Mouse (Mus musculus) gastrocnemius, postnatal 14 days (tissue): Measurements from ENCODE around the gene Pctp. TPM values are rescaled to one million over a fixed set of nuclear protein-coding genes. Genes with fewer than 3 reads are reported as not detected.

ENCODE experiments used
- DNase-seq: peaks from one replicate; pipeline ENCODE4 v3.0.0; 2021; ENCODE audit warnings: mixed read lengths
- intact Hi-C: fragments of 180-260 bp; cut with DNase I; formaldehyde crosslinking; loops from one replicate; pipeline ENCODE4 v1.15.1; 2025; ENCODE audit warnings: low total_unique reads
- long read RNA-seq, 2 experiments: library from polyadenylated mRNA; stranded (forward); transcript quantifications; one replicate each; pipeline ENCODE4 v2.0.0; 2021
- total RNA-seq, 2 experiments: library from RNA; stranded (reverse); gene quantifications; 2 replicates each; pipeline ENCODE4 v1.2.3; 2021

Gene Pctp
- 1 to 10 TPM; 2.6 to 3.0 TPM for total RNA-seq
- long read RNA-seq, experiment 1, partial matches to known transcripts = 1 of 5 reads
- long read RNA-seq, experiment 1, other reads (novel, unspliced or antisense) = 0 of 5 reads
- long read RNA-seq, experiment 2, partial matches to known transcripts = 0 of 4 reads
- long read RNA-seq, experiment 2, other reads (novel, unspliced or antisense) = 1 of 4 reads

DNA sequence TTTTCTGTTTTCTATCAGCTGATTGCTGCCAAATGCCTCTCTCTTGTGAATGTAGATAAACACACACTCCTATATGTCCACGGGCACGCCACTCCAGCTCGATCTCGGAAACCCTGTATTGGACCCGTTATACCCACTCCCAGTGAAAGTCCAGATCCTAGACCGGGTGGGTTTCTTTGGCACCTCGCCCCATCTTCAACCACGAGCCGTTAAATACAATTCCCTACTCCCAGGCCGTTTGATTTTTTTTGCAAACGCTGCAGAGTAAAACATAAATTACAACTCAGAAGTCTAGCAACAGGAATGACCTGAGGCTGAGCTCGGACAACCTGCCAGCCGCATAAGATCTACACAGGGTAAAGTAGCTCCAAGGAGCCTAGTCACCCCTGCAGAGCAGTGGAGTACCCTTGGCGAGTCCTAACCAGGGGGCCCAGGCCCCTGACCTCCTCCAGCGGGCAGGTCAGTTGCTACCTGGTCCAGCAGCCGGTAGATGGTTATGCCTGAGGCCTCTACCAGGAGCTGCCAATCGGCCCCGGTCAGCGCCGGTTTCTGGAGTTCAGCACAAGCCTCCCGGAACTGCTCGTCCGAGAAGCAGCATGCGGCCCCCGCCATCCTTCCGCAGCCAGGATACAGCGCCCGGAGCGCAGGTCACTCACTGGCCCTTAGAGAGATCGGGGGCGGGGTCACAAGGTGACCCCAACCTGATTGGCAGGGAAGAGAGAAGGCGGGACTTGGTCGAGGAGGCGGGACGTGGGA is at the start of gene Pctp:
Gene Pctp (minus strand): TSS at position 664 of the 756 bp plus-strand sequence.
- intact Hi-C loops = no loop called here

DNA sequence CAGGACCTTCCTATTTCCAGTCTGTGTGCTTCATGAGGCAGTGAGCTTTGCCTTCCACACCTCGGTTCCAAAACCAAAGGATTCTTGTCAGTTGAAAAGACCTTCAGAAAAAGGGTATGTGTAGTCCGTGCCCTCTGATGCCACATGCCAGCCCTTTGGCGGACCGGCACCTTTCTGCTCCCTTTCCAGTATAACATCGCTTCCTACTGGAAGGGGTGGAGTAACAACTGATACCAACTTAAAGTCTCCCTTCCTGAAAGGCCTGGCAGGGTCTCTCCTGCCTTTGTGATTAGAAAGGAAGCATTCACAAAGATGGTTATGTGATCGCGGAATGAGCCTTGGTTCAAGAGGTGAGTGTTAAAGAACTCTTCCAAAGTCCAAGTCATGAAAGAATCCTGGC is 47.3 kb upstream of the Pctp start:
- no peak for DNase-seq
- intact Hi-C loops = no loop called here

More for the DNA sequence above, at the start of gene Pctp:
- DNase-seq = peak; percentile 81

DNA sequence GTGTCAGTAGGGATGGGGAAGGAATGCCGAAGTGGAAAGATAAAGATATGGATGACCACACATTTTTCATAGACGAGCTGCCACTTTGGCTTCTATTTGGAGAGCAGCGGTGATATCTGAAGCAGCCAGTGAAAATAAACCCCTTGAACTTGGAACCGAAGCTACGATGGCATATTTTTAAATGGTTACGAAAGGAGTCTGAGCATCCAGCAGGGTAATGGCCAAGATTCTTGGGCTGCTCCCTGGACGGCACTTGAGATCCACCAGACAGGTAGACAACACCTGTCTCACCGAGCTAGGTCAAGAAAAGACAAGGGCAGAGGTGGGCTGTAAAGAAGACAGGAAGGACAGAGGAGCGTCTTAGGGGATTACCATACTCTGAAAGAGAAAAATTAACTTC is 44.6 kb upstream of the Pctp start:
- no peak for DNase-seq
- intact Hi-C loops = no loop called here

DNA sequence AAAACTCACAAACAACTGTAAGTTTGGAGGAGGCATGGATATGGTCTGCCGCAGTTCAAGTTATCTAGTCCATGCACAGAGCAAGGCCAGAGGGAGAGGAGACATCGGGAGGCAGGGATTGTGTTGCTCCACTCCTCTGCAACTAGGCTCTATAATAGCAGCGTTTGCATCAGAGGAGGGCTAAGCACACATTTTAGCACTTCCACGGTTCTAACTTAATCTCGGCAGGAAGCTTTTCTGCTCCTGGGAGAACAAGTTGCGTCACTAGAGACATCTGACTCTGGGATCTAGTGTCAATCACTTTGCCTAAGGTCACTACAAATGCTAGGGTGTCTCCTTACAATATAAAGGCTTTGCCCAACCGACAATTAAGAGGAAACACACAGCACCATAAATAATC is 43.5 kb upstream of the Pctp start:
- intact Hi-C loops = no loop called here
- DNase-seq = no peak

DNA sequence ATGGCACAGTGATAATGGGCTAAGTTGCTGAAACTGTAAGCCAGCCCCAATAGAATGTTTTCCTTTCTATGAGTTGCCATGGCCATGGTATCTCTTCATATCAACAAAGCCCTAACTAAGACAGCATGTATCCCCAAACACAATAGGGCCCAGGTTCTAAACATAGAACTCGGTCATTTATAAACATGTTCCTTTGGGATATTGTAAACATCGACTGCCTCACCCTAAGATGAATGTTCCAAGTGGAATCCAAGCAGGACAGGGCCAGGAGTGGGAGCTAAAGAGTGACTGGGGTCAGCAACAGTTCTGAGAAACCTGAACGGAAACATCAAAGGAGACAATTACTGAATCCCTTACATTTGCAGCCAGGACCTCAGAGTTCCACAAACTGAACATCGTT is 41.8 kb upstream of the Pctp start:
- DNase-seq = no peak
- intact Hi-C loops = no loop called here

DNA sequence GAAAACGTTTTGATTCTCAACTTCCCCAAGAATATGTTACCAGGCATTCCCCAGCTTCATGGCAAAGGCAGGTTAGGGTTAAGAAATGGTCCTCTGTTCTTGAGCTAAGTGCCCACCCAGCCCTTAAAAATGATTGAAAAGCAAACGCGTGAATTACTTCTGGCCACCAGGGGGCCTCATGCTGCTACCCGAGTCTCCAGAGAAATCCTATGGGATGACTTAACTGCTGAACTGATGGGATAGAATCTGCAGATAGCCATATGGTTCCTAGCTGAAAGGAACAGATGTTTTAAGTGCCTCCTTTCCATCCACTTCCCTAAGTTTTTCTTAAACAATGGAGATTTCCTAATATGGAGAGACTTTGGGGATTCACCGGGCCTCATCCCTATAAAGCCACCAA is 35.3 kb upstream of the Pctp start:
- DNase-seq = peak; percentile 26
- intact Hi-C loops = loop anchor here (5.0 kb wide), 1 partner anchor 129 kb away; no protein-coding TSS in a partner anchor

DNA sequence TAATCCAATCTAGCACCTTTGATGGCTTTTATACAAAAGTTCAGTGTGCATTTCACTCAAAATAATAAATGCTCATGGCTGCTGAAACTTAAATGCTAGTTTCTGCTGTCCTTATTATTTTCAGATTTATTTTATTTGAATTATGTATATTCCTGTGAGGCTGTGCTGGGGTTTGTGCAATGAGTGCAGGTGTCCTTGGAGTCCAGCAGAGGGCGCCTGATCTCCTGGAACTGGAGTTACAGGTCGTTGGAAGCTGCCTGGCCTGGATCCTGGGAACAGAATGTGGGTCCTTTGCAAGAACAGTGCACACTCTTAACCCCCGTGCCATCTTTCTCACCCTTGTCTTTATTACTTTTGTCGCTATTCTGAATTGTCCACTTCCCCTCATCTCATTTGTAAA is 33.7 kb upstream of the Pctp start:
- no peak for DNase-seq
- intact Hi-C loops = loop anchor here (5.0 kb wide), 1 partner anchor 131 kb away; no protein-coding TSS in a partner anchor

DNA sequence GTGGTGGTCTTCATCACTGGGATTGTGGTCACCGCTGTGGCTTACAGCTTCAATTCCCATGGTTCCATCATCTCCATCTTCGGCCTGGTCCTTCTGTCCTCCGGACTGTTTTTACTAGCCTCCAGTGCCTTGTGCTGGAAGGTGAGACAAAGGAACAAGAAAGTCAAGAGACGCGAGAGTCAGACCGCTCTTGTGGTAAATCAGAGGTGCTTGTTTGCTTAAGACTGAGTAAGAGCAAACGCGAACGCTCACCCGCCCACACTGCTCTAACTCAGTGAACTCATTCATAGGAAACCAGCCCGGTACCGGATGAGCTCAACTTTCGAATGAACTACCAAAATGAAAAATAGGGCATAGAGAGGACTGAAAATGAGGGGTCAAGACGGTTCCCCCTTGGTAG is 32.8 kb upstream of the Pctp start:
- intact Hi-C loops = loop anchor here (5.0 kb wide), 1 partner anchor 132 kb away; no protein-coding TSS in a partner anchor
- DNase-seq = no peak

DNA sequence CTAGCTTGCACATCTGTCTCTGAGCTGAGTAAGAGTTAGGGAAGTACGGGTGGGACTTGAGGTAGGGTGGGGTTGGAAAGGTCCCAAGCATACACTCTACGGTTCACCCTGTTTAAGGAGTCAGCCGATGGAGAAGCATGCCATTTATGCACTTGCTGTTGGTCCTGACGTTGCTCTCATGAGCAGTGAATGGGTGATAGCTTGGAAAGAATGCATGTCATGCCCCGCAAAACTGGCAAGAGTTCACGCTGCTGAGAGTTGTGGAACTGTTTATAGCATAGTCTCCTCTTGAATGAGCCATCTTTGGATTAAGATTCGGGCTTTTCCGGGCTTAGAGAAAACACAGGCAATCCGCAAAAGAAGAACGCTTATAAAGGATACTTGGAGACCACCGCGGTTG is 32.0 kb upstream of the Pctp start:
- DNase-seq = no peak
- intact Hi-C loops = loop anchor here (5.0 kb wide), 1 partner anchor 133 kb away; no protein-coding TSS in a partner anchor

DNA sequence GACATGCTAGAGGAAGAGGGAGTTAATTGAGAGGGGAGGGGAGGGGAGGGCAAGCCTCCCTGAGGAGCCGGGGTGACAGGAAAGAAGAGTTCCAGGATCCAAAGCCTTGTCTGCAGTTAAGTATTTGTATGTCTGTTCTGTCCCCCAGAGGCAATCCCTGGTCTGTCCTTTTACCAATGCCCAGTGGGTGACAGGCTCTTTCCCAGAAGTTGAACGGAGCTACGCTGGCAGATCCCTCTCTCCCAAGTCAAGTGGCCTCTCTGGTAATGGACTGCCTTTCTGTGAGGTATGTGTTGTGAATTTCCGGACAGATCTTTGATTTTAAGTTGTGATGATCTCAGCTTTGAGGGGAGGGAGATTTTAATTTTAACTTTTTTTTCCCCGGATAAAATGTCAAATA is 30.7 kb upstream of the Pctp start:
- intact Hi-C loops = no loop called here
- DNase-seq = no peak

DNA sequence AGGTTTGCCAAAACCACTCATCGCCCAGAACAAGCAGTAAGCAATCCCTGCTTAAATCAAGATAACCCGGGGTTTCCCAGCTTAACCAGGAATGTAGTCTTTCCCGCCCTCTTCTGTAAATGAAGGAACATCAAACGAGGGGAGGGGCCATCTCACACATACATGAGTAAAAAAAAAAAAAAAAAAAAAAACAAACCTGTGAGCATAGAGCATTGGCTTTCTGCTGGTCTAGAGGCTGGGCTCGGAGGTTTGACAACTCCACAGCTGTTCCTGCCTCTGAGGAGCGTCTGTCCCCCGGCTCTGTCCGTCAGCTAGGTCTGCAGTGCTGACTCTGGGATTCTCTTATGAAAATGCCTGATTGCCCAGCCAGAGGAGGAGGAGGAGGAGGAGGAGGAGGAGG is 30.1 kb upstream of the Pctp start:
- intact Hi-C loops = no loop called here
- no peak for DNase-seq

DNA sequence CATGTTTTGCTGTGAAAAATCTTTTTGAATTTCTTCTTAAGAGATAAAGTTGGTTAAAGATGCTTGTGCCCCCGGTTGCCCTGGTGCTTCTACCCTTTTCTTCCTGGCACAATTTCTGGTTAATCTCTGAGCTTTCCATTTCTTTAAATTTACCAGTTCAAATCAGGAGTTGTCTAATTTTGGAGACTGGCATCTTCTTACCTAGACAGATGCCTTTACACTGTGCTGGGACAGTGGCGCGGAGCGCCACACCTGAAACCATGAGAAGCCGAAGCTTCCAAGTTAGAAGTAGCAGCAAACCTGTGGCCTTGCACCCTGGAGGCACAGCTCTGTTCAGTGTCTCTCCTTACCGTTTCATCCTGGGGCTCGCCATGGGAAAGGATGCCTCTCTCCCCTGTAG is 28.4 kb upstream of the Pctp start:
- no peak for DNase-seq
- intact Hi-C loops = no loop called here

DNA sequence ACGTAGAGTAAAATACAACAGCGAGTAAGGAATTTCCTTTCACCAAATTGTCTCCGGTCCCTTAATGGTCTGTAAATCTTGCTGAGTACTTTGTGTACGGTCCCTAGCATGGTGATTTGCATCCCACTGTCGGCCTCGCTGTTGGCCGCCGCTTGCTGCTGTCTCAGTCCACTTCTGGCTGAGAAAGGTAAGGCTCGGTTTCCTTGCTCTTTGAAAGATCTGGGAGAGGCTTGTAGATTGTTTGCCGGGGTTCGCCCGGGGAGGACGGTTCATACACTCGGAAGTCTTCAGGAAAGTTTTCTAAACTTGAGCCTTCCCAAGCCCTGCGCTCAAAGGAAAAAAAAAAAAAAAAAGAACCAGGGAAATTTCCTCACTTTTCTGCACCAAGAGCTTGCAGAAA is 27.9 kb upstream of the Pctp start:
- intact Hi-C loops = no loop called here
- DNase-seq = peak; percentile 53

DNA sequence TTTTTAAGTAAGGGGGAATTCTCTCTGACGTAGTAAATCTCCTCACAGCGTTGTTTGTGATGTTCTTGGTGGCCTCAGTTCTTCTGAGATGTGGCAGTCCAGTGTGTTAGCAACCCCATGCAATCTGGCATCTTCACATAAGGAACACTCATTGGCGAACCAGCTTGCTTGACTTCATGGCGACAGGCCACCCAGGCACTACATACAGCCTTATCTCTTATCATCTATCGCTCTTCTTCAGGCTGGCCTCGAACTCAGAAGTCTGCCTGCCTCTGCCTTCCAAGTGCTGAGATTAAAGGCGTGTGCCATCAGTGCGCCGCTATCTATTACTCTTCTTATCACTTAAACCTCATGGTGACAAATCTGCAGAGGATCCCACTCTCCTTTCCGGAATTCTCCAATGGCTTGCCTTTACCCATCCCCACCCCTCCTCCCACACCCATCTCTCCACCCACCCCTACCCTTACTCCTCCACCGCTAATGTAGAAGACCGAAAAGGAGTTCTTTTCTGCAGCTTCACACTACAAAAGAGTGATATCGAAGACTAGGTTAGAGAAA is 27.2 kb upstream of the Pctp start, which contains the start of gene Tmem100:
Gene Tmem100 (plus strand): TSS at position 508 of the 558 bp plus-strand sequence.
- no peak for DNase-seq

DNA sequence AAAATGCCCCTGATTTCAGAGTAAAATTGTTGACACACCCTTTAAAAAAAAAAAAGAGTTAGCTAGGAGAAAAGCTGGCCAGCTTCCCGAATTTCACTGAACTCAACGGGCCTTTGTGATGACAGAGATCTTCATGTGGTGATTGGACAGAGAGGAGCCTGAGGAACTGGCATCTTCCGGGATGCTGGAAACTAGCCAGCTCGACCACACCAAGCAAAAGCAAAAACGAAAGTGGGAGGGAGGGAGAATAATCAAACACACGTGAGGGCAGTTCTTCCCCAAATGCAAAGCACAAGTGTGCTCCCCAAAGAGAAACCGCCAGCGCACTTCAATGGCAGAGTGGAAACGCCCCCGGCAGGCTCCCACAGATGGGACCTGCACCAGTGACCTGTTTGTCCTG is 26.7 kb upstream of the Pctp start:
- intact Hi-C loops = loop anchor here (5.0 kb wide), 1 partner anchor 42 kb away; no protein-coding TSS in a partner anchor

More for the DNA sequence above, 27.2 kb upstream of the Pctp start, which contains the start of gene Tmem100:
- intact Hi-C loops = loop anchor here (5.0 kb wide), 1 partner anchor 43 kb away; no protein-coding TSS in a partner anchor

DNA sequence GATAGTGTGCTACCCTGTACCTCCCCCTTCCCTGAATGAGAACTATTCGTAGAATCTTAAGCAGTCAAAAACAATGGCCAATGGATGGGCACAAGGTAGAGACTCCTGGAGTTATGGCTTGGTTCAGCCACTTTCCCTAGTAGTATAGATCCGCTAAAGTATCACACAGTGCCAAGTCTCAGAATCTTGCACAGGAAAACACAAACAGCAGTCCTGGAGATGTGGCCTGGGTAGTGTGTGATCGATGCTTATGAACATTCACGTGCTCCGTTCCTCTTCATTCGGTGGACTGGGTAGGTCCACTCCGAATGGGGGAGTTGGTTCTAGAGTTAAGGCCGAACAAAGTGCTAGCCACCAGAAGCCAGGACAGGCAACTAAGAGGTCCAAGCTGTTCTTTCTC is 26.1 kb upstream of the Pctp start:
- no peak for DNase-seq
- intact Hi-C loops = loop anchor here (5.0 kb wide), 1 partner anchor 41 kb away; no protein-coding TSS in a partner anchor

More for the DNA sequence above, 26.7 kb upstream of the Pctp start:
- peak; percentile 79 for DNase-seq

DNA sequence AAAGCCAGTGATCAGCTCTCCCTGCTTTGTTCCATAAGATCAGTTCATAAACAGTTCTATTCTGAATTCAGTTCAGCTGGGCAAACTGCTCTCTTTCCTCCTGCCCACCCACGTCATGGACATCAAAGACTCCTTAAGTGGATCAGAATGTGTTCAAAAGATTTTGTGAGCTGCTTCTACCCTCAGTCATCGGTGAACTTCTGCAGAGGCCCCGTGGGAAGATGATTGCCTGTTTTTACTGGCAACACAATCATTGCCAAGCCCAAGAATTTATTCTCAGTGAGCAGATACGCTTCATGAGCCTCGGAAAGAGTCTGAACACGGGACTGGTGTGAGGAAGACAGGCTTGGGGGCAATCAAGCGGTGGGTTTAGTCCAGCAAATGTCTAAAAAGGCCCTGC is 24.5 kb upstream of the Pctp start:
- DNase-seq = no peak
- intact Hi-C loops = loop anchor here (5.0 kb wide), 1 partner anchor 40 kb away; no protein-coding TSS in a partner anchor

DNA sequence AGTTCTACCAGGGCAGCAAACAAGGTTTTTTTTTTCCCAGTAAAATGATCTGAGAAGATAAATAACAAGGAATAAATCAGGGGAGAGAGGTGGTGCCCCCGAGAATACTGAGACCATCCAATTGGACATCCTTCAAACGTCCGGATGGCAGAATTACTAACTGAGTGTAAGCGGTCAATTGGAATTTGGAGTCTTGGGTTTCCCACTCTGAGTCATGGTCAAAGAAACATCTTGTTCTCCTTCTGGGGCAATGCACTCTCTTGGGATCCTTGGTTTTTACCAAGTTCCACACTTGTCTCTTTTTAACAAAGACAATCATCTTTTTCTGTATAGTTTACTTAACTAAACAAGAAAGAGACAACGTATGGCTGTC is 24.1 kb upstream of the Pctp start:
- intact Hi-C loops = loop anchor here (5.0 kb wide), 1 partner anchor 39 kb away; no protein-coding TSS in a partner anchor
- no peak for DNase-seq

DNA sequence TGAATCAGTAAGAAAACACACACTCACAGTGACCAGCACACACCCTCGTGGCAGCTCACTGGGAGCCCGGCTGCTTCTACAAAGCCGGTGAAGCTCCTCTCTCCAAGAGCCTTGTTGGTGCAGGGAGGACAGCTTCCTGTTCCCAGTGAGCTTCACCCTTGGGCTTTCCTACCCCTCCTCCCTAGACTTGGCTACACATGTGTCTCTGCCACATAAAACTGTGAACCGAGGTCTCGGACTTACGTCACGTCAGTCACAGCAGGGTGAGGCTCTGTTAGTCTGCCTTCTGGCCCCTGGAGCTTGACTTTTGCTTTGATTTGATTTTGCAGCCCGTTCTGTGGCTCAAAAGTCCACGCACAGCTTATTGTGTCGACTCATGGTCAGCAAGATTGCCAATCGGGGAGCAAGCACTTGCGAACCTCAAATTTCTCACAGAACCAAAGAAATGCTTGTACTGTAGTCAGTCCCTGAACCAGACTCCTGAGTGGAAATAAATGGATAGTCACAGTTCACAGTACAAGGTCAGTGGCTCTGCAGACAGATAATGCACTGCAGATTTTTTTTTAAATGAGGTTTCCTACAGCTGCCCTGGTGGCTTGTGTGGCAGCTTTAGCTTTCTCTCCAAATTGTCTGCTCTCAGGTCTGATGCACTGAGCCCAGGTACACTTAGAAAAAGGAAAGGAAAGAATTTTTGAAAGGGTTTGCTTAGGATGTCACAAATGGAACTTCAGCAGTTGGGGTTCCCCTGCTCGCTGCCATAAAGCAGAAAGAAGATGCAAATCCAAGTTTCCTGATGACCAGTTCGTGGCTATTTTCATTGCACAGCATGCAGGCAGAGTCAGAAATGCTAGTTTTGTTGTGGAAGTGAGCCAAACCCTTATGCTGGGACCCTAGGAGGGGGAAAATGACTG is 23.5 kb upstream of the Pctp start:
- peak; percentile 23 for DNase-seq
- intact Hi-C loops = loop anchor here (5.0 kb wide), 1 partner anchor 39 kb away; no protein-coding TSS in a partner anchor
